Mouse (Mus musculus) embryo, embryonic 11.5 days (tissue): Measurements from ENCODE around the gene Usp29.

ENCODE experiments used
- DNase-seq: peaks from one replicate; pipeline ENCODE4 v3.0.0-alpha.2; 2012; ENCODE audit warnings: low read depth, low spot score

Usp29 gene

GRCm38 (mm10) chr7:6730241-6730640, at the start of gene Usp29, which contains the start of gene Peg3:
TSS of gene Usp29 (plus strand) at chr7:6730578.
TSS of gene Peg3 (minus strand) at chr7:6730431.
- peak; percentile 84 for DNase-seq

GRCm38 (mm10) chr7:6685511-6685910, 44.9 kb upstream of the Usp29 start:
- no peak for DNase-seq

- DNase-seq = peak; percentile 91
Observed at GRCm38 (mm10) chr7:6696241-6697045, 33.9 kb upstream of the Usp29 start, which contains the start of gene Zim1. TSS of gene Zim1 (minus strand) at chr7:6696450.

GRCm38 (mm10) chr7:6699230-6699629, 31.1 kb upstream of the Usp29 start:
- no peak for DNase-seq

- DNase-seq = no peak
Observed at GRCm38 (mm10) chr7:6707416-6708015, 22.9 kb upstream of the Usp29 start.

- no peak for DNase-seq
Observed at GRCm38 (mm10) chr7:6708451-6709180, 21.8 kb upstream of the Usp29 start.

- DNase-seq = no peak
Observed at GRCm38 (mm10) chr7:6709396-6709795, 21.0 kb upstream of the Usp29 start.

GRCm38 (mm10) chr7:6727351-6728121, 2.8 kb upstream of the Usp29 start:
- no peak for DNase-seq

GRCm38 (mm10) chr7:6728263-6728931, 2.0 kb upstream of the Usp29 start:
- peak; percentile 81 for DNase-seq

- DNase-seq = peak; percentile 86
Observed at GRCm38 (mm10) chr7:6729061-6729817, 1.1 kb upstream of the Usp29 start.

- no peak for DNase-seq
Observed at GRCm38 (mm10) chr7:6730801-6731200, 423 bp downstream of the Usp29 start.

GRCm38 (mm10) chr7:6731373-6731772, 995 bp downstream of the Usp29 start:
- no peak for DNase-seq

GRCm38 (mm10) chr7:6731930-6732329, 1.6 kb downstream of the Usp29 start:
- no peak for DNase-seq

GRCm38 (mm10) chr7:6736060-6736459, 5.7 kb downstream of the Usp29 start:
- DNase-seq = no peak

GRCm38 (mm10) chr7:6744281-6744904, 14.0 kb downstream of the Usp29 start:
- no peak for DNase-seq

GRCm38 (mm10) chr7:6749196-6749595, 18.8 kb downstream of the Usp29 start:
- no peak for DNase-seq

- DNase-seq = no peak
Observed at GRCm38 (mm10) chr7:6753440-6753839, 23.1 kb downstream of the Usp29 start.

GRCm38 (mm10) chr7:6756777-6757291, 26.5 kb downstream of the Usp29 start:
- no peak for DNase-seq

- DNase-seq = no peak
Observed at GRCm38 (mm10) chr7:6759698-6760097, 29.3 kb downstream of the Usp29 start.

- no peak for DNase-seq
Observed at GRCm38 (mm10) chr7:6760170-6760569, 29.8 kb downstream of the Usp29 start.
